Mouse (Mus musculus) urinary bladder, postnatal 4 days (tissue): ENCODE data around the gene Grb14.

Experiments
- DNase-seq, 2 experiments: peaks; one replicate each; pipeline ENCODE4 v3.0.0; 2021 to 2022; ENCODE audit warnings: low spot score in 2 of 2

Gene Grb14

GRCm38 (mm10) chr2:65024887-65025286 lies at the start of gene Grb14:
Gene Grb14, minus strand, starts transcription at chr2:65024987.
- DNase-seq = no peak

DNA sequence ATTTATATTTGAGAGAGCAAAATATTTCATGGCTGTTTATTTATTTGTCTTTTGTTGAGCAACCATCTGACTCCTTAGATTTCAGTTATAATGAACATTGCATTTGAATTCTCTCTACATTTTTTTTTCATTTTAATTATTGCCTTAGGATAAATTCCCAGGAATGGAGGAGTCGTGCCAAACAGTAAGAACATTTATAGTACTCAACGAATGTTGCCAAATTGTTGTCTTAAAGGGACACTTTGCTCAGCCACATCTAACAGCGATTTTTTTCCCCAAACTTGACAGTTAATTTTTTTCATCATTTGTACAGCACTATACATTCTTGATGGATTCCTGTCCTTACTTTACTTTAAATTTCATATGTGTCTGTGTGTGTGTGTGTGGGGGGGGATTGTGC lies 47.4 kb upstream of the Grb14 start:
- DNase-seq = no peak

- DNase-seq = no peak
Measured at GRCm38 (mm10) chr2:65053764-65054163, 29.0 kb upstream of the Grb14 start.

- no peak for DNase-seq
Measured at GRCm38 (mm10) chr2:65052191-65053012, 27.6 kb upstream of the Grb14 start.

GRCm38 (mm10) chr2:65050776-65051175 lies 26.0 kb upstream of the Grb14 start:
- DNase-seq = no peak

DNA sequence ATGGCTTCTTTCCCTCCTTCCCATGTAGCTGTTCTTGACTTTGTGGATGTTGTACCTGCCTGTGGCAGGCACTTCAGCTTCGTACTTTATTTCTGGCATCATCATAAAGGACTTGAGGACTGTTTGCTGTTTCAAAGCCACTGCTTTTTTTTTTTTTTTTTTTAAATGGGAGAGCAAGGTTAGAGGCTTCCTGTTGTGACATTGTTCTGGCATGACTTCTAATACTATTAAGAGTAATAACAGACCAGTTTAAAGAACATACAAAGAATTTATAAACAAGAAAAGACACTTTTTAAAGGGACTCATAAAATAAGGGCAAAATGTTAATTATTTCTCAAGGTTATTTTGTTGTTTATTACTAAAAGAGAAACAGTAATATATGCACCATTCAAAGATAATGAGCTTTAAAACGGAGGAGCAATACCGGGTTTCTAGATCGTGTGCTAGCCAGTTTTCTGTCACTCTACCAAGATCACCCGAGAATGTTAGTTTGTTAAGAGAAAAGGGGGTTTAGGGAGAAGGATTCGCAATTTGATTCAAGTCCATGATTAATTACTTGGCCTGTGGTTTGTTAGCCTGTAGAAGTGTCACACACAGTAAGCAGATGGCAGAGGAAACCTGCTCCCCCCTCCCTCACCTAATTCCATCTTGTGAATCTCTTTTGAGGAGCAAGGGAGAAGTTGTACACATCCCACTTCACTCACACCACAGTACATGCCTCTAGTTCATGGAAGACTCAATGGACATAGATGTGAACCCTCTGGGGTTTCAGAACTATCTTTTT lies 23.6 kb upstream of the Grb14 start:
- no peak for DNase-seq

DNA sequence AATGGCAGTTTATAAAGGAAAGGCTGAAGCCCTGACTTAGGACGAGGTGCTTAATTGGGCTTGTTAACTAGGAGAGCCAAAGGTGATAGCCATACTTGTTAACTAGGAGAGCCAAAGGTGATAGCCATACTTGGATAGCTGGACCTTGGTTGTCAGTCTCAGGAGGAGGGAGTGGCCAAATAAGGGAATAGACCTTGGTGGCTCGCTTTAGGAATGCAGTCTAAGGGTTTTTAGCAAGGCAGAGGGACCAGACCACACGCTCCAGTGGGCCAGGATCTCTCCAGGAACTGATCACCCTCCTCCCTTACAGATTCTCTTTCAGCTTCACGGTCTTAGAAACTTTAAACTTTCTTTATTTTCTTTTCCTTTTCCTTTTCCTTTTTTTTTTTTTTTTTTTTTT lies 13.4 kb upstream of the Grb14 start:
- no peak for DNase-seq

- DNase-seq = no peak
Measured at GRCm38 (mm10) chr2:65037546-65037945, 12.8 kb upstream of the Grb14 start.

GRCm38 (mm10) chr2:65022363-65023240 lies 2.2 kb downstream of the Grb14 start:
- DNase-seq = peak; percentile 60 to 66

DNA sequence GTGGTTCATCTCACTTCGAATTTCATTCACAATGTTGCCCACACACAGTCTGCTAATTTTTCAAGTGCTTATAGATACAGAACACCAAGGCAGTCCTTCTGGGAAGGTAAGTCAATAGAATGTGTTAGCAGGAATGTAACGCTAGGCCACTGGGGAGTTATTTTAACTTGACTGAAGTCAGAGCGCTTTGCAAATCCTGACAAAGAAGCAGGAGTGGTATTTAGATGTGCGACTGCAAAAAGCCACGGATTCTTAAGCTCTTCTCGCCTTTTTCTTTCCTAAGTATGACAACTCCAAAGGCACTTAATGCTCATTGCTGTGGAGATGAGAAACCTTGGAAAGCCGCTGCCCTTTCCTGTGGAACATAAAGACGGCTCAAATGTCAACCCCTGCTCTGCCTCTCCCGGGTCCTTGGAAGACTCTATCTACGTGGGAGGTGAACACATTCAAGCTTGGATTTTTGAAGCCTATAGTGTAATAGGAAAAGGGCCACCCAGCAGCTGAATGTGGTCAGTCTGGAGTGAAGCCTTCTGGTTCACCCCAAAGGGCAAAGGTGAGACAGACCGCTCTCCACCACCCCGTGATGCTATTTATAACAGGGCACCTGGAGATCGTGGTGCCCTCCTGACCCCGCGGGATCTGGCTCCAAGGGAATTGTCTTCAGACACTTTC lies 3.0 kb downstream of the Grb14 start:
- no peak for DNase-seq

DNA sequence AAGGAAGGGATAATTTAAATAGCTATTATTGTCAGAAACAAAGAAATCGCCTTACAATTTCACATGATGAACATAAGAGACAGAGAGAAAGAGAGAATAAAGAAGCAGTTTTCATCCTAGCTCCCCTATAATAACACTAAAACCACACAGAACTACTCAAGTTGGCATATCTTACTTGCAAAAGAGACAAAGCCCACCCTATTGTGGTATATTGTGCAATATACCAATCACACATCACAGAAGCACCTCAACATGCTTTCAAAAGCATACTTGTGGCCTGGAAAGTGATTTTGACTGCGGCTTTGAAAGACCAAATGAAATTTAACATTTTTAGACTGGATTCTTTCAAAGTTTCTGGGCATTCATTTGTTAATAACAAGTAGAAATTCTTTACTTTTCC lies 7.4 kb downstream of the Grb14 start:
- no peak for DNase-seq

- no peak for DNase-seq
Measured at GRCm38 (mm10) chr2:65014552-65014951, 10.2 kb downstream of the Grb14 start.

DNA sequence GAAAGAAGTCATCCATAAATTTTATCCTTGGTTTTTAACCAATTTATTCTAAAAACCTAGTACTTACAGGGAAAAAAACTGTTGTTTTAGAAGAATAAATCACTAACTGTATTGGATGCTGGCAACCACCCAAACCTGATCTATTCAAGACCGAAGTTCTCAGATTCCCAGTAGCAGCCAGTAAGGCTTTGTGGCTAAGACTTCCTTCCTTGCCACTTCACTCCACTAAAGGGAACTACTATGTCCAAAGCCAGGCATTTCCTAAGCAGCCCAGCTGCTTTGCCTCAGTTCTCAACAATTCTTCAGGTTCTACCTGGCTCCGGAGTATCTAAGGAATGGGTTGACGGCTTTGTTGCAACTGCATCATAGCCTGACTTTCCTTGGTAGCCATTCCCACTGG lies 14.7 kb downstream of the Grb14 start:
- no peak for DNase-seq

DNA sequence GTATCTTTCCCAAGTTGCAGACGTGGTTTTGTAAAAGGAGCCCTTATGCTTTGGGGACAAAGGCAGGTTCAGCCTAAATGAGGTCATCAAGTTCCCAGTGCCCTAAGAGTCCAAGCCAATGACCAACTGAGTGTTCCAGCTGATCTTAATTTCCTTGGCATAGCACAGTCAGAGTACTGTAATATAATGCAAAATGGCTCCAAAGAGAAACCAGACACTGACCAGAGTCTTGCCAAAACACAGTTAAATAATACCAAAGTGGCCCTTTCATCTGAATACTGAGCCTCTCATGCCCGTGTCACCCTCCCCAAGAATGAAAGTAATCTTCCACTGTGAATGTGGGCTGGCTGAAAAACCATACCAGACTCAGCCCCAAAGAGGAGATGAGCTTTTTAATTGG lies 17.4 kb downstream of the Grb14 start:
- no peak for DNase-seq

- DNase-seq = no peak
Measured at GRCm38 (mm10) chr2:65005044-65005443, 19.7 kb downstream of the Grb14 start.

DNA sequence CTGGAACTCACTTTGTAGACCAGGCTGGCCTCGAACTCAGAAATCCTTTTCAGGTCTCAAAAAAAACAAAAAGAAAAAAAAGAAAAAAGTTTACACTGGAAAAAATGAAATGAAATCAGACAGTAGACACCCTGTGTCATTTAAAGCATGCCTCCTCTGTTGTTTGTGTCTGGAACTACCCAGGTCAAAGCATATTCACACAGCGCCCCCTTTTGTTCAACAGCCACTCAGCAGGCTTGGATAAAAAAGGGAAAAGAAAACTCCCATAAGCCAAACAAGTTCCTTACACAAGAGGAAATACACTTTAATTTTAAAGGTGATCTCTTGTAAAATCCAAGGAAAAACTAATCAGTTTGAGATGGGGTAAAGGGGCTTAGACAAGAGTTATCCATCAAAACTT lies 21.4 kb downstream of the Grb14 start:
- no peak for DNase-seq

GRCm38 (mm10) chr2:65002631-65003030 lies 22.2 kb downstream of the Grb14 start:
- DNase-seq = no peak

DNA sequence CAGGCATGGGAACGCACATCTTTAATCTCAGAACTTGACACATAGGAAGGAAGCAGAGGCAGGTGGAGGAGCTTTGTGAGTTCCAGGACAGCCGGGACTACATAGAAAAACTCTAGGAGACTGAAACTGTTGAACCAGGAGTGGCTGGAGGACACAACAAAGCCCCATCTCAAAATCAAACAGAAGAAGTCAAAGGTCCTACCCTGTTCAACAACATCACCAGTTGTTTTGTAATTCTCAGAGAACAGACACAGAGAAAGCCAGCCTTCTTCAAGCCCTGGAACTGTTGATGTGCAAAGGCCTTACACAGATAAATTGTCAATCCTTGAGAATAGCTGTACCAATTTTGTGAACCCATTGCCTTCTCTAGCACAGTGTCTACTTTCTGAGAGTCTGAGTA lies 29.7 kb downstream of the Grb14 start:
- no peak for DNase-seq

- DNase-seq = no peak
Measured at GRCm38 (mm10) chr2:64989426-64990187, 35.2 kb downstream of the Grb14 start.

GRCm38 (mm10) chr2:64987782-64988181 lies 37.0 kb downstream of the Grb14 start:
- no peak for DNase-seq

DNA sequence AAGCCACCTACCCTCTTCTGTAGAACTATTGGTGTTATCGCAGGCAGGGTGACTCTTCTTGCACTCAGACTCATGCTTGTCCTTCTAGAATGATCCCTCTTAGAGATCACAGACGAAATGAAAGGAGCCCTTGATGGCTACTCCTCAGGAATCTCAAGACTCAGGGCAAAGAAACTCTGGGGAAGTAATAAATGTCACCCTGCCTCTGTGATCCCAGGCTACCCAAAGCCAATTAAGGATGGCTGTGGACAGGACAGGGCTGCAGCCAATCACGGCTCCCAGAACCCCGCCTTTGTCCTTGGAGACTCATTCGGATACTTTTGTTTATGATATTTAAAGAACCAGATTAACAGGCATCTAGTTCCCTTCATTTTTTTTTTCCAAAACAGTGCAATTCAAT lies 49.2 kb downstream of the Grb14 start:
- no peak for DNase-seq
